Mouse (Mus musculus): ENCODE measurements around the gene Rnaset2a. TPM values are rescaled to one million over a fixed set of nuclear protein-coding genes. Genes with fewer than 3 reads are reported as not detected.
"Not testable (repeated sequence)": the region's sequence is repeated elsewhere in the genome, so short reads cannot be mapped to it uniquely, and the experiment has no call there.

Gene Rnaset2a
- polyA plus RNA-seq, 1 experiment = 18.3 TPM

DNA sequence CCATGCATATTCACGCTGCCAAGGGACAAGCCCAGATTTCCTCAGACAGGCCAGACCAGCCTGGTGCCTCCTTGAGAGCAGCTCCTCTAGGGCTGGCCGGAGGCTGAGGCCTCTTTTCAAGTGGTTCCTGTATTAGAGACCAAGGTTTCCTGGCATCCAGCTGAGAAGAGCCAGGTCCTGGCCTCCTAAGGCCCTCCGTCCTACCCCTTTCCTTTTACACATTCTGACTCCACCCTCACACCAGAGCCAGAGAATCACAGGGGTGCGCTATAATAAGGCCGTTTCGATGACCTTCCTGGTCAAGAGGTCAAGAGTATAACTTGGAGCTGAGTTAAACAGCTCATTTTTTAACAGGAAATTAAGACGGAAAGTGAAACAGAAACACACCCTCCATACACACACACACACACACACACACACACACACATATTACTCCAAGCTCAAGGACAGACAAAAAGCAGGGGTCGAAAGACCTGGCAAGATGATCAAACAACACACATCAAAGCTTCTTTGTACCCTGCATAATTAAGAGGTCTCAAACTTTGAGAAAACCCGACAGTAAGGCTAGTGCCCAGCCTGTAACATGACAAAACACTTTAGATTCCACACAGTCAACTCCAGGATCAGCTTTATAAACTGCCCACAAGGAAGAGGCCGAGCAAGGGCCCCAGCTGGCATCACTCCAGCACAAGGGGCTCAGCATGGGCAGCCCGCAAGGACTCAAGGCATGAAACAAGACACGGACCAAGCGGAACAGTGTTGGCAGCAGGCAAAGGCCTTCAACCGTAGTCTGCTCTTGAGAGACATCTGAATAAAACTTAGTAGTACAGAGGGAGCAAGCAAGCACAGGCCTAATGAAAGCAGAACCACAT lies 3.9 kb downstream of the Rnaset2a start:
- H3K36me3 ChIP-seq (ENCODE audit: control insufficient read depth, insufficient read depth, low read length); H3K4me1 ChIP-seq (ENCODE audit: control insufficient read depth, insufficient read depth, low read length); H3K4me3 ChIP-seq (ENCODE audit: control insufficient read depth, low read depth, low read length); H3K27me3 ChIP-seq (ENCODE audit: control insufficient read depth, insufficient read depth, low read length); H3K27ac ChIP-seq (ENCODE audit: control insufficient read depth, insufficient read depth, low read depth, low read length): not testable (repeated sequence)

- not testable (repeated sequence) for H3K27me3 ChIP-seq (ENCODE audit: control insufficient read depth, insufficient read depth, low read length); H3K4me3 ChIP-seq (ENCODE audit: control insufficient read depth, low read depth, low read length); H3K4me1 ChIP-seq (ENCODE audit: control insufficient read depth, insufficient read depth, low read length); H3K36me3 ChIP-seq (ENCODE audit: control insufficient read depth, insufficient read depth, low read length); H3K27ac ChIP-seq (ENCODE audit: control insufficient read depth, insufficient read depth, low read depth, low read length)
Observed at GRCm38 (mm10) chr17:8140210-8140609, 7.7 kb downstream of the Rnaset2a start.

DNA sequence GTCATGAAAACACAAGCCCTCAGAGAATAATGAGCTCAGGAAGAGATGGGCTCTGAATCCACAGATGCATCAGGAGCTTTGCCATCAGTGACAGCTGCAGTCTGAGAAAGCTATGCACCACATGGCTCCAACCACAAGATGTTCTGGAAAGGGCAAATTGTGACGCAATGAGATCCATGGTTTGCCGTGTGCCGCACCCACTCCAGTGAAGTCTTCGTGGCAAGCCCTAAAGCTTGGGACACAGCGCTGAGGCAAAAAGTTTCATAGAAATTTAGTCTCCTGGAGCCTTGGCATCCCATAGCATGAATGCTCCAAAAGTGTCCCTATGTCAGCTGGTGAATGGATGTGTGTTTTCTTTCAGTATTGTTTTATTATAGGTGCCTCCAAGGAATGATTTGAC lies 9.8 kb downstream of the Rnaset2a start:
- H3K4me1 ChIP-seq (ENCODE audit: control insufficient read depth, insufficient read depth, low read length); H3K27me3 ChIP-seq (ENCODE audit: control insufficient read depth, insufficient read depth, low read length): not testable (repeated sequence)

GRCm38 (mm10) chr17:8130849-8131248 lies 17.0 kb downstream of the Rnaset2a start:
- not testable (repeated sequence) for H3K27ac ChIP-seq (ENCODE audit: control insufficient read depth, insufficient read depth, low read depth, low read length); H3K36me3 ChIP-seq (ENCODE audit: control insufficient read depth, insufficient read depth, low read length); H3K4me1 ChIP-seq (ENCODE audit: control insufficient read depth, insufficient read depth, low read length); H3K27me3 ChIP-seq (ENCODE audit: control insufficient read depth, insufficient read depth, low read length); H3K4me3 ChIP-seq (ENCODE audit: control insufficient read depth, low read depth, low read length)

More for the DNA sequence above, 9.8 kb downstream of the Rnaset2a start:
- not testable (repeated sequence) for H3K36me3 ChIP-seq (ENCODE audit: control insufficient read depth, insufficient read depth, low read length); H3K4me3 ChIP-seq (ENCODE audit: control insufficient read depth, low read depth, low read length); H3K27ac ChIP-seq (ENCODE audit: control insufficient read depth, insufficient read depth, low read depth, low read length)

DNA sequence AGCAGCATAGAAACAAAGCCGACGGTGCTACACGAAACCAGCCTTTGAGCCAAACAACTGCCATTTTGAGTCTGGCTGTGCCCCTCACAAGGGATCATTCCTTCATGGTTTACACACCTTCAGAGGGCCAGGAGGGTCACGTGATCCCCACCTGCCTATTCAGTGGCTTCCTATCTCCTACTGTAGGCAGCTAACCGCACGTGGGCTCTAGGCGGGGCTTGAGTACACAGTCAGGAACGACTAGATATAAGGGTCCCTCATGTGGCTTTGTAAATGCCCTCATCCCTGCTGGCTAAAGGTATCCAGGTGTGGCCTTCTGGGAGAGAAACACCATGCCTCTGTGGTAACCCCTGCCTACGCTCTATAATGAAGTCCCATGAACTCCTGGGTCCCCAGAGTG lies 18.3 kb downstream of the Rnaset2a start:
- not testable (repeated sequence) for H3K4me3 ChIP-seq (ENCODE audit: control insufficient read depth, low read depth, low read length); H3K36me3 ChIP-seq (ENCODE audit: control insufficient read depth, insufficient read depth, low read length); H3K27ac ChIP-seq (ENCODE audit: control insufficient read depth, insufficient read depth, low read depth, low read length); H3K27me3 ChIP-seq (ENCODE audit: control insufficient read depth, insufficient read depth, low read length); H3K4me1 ChIP-seq (ENCODE audit: control insufficient read depth, insufficient read depth, low read length)

DNA sequence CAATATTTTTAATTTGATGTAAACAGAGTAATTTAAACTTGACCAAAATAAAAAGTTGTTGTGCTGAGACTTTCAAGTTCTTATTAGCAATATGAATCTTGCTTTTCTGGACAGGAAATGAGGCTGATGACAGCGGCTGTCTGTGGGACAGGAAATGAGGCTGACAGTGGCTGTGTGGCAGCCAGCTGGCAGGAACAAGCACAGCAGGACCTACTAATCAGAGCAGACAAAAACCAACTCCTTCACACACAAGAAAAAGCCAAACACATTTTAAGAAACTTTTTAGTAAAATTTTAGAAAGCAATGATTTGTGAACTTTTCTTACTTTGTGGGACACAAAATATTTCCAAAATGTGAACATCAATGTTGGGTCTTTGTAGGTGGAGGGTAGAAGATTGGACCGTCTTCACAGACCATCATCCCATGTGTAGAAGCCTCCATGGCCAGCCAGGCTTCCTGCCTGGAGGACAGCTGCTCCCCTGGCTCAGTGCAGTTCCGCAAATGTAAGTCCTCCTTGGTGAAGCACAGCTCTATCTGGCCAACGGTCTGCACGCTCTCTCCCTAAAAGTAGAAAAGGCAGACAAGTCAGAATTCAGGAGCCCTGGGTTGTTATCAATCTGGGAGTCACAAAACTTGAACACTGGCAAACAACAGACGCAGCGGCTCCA lies 19.4 kb downstream of the Rnaset2a start:
- H3K36me3 ChIP-seq (ENCODE audit: control insufficient read depth, insufficient read depth, low read length); H3K27ac ChIP-seq (ENCODE audit: control insufficient read depth, insufficient read depth, low read depth, low read length); H3K4me1 ChIP-seq (ENCODE audit: control insufficient read depth, insufficient read depth, low read length); H3K4me3 ChIP-seq (ENCODE audit: control insufficient read depth, low read depth, low read length); H3K27me3 ChIP-seq (ENCODE audit: control insufficient read depth, insufficient read depth, low read length): not testable (repeated sequence)

- not testable (repeated sequence) for H3K27ac ChIP-seq (ENCODE audit: control insufficient read depth, insufficient read depth, low read depth, low read length); H3K4me1 ChIP-seq (ENCODE audit: control insufficient read depth, insufficient read depth, low read length); H3K27me3 ChIP-seq (ENCODE audit: control insufficient read depth, insufficient read depth, low read length); H3K4me3 ChIP-seq (ENCODE audit: control insufficient read depth, low read depth, low read length); H3K36me3 ChIP-seq (ENCODE audit: control insufficient read depth, insufficient read depth, low read length)
Observed at GRCm38 (mm10) chr17:8124586-8124985, 23.3 kb downstream of the Rnaset2a start.

DNA sequence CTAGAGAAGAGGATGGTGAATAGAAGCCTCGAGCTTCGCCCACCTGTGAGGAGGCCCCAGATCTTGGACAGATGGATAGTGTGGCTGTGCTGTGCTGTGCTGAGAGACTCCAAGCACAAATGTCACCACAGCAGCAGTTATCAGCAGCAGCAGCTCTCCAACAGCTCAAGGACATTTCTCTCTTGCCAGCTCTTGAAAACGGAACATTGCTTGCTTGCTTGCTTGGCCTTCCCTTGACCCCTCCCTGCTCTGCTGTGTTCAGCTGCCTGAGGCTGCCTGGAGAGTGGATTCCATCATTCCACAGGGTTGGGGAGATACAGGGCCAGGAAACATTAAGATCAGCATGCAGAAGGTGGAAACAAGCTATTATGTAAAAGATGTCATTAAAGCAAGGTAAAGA lies 24.9 kb downstream of the Rnaset2a start:
- not testable (repeated sequence) for H3K27ac ChIP-seq (ENCODE audit: control insufficient read depth, insufficient read depth, low read depth, low read length); H3K36me3 ChIP-seq (ENCODE audit: control insufficient read depth, insufficient read depth, low read length); H3K27me3 ChIP-seq (ENCODE audit: control insufficient read depth, insufficient read depth, low read length); H3K4me3 ChIP-seq (ENCODE audit: control insufficient read depth, low read depth, low read length); H3K4me1 ChIP-seq (ENCODE audit: control insufficient read depth, insufficient read depth, low read length)

GRCm38 (mm10) chr17:8116928-8117327 lies 31.0 kb downstream of the Rnaset2a start:
- H3K27ac ChIP-seq (ENCODE audit: control insufficient read depth, insufficient read depth, low read depth, low read length); H3K4me1 ChIP-seq (ENCODE audit: control insufficient read depth, insufficient read depth, low read length); H3K36me3 ChIP-seq (ENCODE audit: control insufficient read depth, insufficient read depth, low read length); H3K27me3 ChIP-seq (ENCODE audit: control insufficient read depth, insufficient read depth, low read length); H3K4me3 ChIP-seq (ENCODE audit: control insufficient read depth, low read depth, low read length): not testable (repeated sequence)

DNA sequence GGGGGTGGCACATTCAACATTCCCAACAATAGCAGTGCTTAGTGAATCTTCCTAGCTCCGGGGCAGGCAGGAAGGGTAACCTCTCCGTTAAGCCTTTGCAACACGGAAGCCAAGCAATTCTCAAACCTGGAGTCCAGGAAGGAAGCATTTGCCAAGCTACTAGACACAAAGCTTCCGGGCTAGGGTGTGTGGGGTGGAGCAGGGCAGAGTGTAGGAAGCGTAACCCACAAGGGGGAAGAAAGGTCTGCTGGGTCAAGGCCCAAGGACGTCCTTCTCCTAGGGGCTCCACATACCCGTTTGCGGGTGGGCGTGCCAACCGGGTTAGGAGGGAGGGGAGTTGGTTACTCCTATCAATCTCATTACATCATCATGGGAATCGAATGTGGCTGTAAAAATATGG lies 31.5 kb downstream of the Rnaset2a start:
- not testable (repeated sequence) for H3K4me1 ChIP-seq (ENCODE audit: control insufficient read depth, insufficient read depth, low read length); H3K36me3 ChIP-seq (ENCODE audit: control insufficient read depth, insufficient read depth, low read length); H3K27ac ChIP-seq (ENCODE audit: control insufficient read depth, insufficient read depth, low read depth, low read length); H3K4me3 ChIP-seq (ENCODE audit: control insufficient read depth, low read depth, low read length); H3K27me3 ChIP-seq (ENCODE audit: control insufficient read depth, insufficient read depth, low read length)

DNA sequence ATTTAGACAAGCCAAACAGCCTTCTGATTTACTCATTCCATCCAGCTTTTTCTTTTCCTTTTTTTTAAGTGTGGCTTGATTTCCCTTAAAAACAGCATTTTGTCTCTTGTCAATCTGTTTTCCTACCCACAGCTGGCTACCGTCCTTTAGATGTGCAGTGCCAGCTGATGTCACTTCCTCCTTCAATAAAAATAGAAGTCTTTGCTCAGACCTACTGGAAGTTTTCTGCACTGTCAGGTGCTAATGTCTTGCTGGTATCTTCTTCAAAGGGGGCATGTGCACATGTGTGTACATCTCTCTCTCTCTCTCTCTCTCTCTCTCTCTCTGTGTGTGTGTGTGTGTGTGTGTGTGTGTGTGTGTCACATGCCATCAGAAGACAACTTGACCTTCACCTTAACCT lies 35.7 kb downstream of the Rnaset2a start:
- H3K36me3 ChIP-seq (ENCODE audit: control insufficient read depth, insufficient read depth, low read length); H3K4me3 ChIP-seq (ENCODE audit: control insufficient read depth, low read depth, low read length); H3K4me1 ChIP-seq (ENCODE audit: control insufficient read depth, insufficient read depth, low read length); H3K27ac ChIP-seq (ENCODE audit: control insufficient read depth, insufficient read depth, low read depth, low read length); H3K27me3 ChIP-seq (ENCODE audit: control insufficient read depth, insufficient read depth, low read length): not testable (repeated sequence)

- not testable (repeated sequence) for H3K27me3 ChIP-seq (ENCODE audit: control insufficient read depth, insufficient read depth, low read length); H3K4me1 ChIP-seq (ENCODE audit: control insufficient read depth, insufficient read depth, low read length)
Observed at GRCm38 (mm10) chr17:8101297-8101609, 46.6 kb downstream of the Rnaset2a start.

More at GRCm38 (mm10) chr17:8101297-8101609, 46.6 kb downstream of the Rnaset2a start:
- not testable (repeated sequence) for H3K36me3 ChIP-seq (ENCODE audit: control insufficient read depth, insufficient read depth, low read length); H3K4me3 ChIP-seq (ENCODE audit: control insufficient read depth, low read depth, low read length); H3K27ac ChIP-seq (ENCODE audit: control insufficient read depth, insufficient read depth, low read depth, low read length)
